Mouse (Mus musculus) CD4-positive, CD25-positive, alpha-beta regulatory T cell, adult 4 months (primary cell): ENCODE data around the gene Tbx6. TPM values are rescaled to one million over a fixed set of nuclear protein-coding genes. Genes with fewer than 3 reads are reported as not detected.

ENCODE experiments used
- ATAC-seq: one replicate; pipeline ENCODE4 v1.8.0; 2017
- polyA plus RNA-seq, 2 experiments: library from polyadenylated mRNA; unstranded; fragments of 100-300 nt; shearing (Covaris generic); gene quantifications; one replicate each; pipeline ENCODE4 v1.2.1; 2017

The Tbx6 gene
- polyA plus RNA-seq = 1 to 10 TPM; 5.9 to 7.5 TPM

GRCm38 (mm10) chr7:126780971-126781635 lies at the start of gene Tbx6:
Tbx6 (plus strand) TSS chr7:126781483.
- no peak for ATAC-seq

- no peak for ATAC-seq
These were observed 45.2 kb upstream of the Tbx6 start for GRCm38 (mm10) chr7:126736122-126736521.

- ATAC-seq = no peak
These were observed 41.7 kb upstream of the Tbx6 start for GRCm38 (mm10) chr7:126739551-126739950.

- no peak for ATAC-seq
These were observed 41.0 kb upstream of the Tbx6 start for GRCm38 (mm10) chr7:126740132-126740735.

- no peak for ATAC-seq
These were observed 40.3 kb upstream of the Tbx6 start for GRCm38 (mm10) chr7:126740977-126741376.

- no peak for ATAC-seq
These were observed 39.8 kb upstream of the Tbx6 start for GRCm38 (mm10) chr7:126741452-126741851.

- no peak for ATAC-seq
These were observed 39.3 kb upstream of the Tbx6 start for GRCm38 (mm10) chr7:126741964-126742482.

GRCm38 (mm10) chr7:126746066-126746465 lies 35.2 kb upstream of the Tbx6 start:
- no peak for ATAC-seq

GRCm38 (mm10) chr7:126746798-126747197 lies 34.5 kb upstream of the Tbx6 start:
- no peak for ATAC-seq

- no peak for ATAC-seq
These were observed 32.5 kb upstream of the Tbx6 start for GRCm38 (mm10) chr7:126748824-126749223.

GRCm38 (mm10) chr7:126749582-126750343 lies 31.5 kb upstream of the Tbx6 start:
- no peak for ATAC-seq

GRCm38 (mm10) chr7:126754866-126755265 lies 26.4 kb upstream of the Tbx6 start:
- peak; percentile 61 for ATAC-seq

- ATAC-seq = no peak
These were observed 22.7 kb upstream of the Tbx6 start for GRCm38 (mm10) chr7:126758539-126758938.

GRCm38 (mm10) chr7:126759050-126759671 lies 22.1 kb upstream of the Tbx6 start, which contains the start of gene Mapk3:
Mapk3 (plus strand) TSS chr7:126759601.
- peak; percentile 93 for ATAC-seq

- ATAC-seq = no peak
These were observed 21.5 kb upstream of the Tbx6 start for GRCm38 (mm10) chr7:126759672-126760390.

- ATAC-seq = no peak
These were observed 20.9 kb upstream of the Tbx6 start for GRCm38 (mm10) chr7:126760391-126760802.

- no peak for ATAC-seq
These were observed 20.3 kb upstream of the Tbx6 start for GRCm38 (mm10) chr7:126760956-126761355.

- no peak for ATAC-seq
These were observed 19.7 kb upstream of the Tbx6 start for GRCm38 (mm10) chr7:126761529-126762067.

- ATAC-seq = no peak
These were observed 18.7 kb upstream of the Tbx6 start for GRCm38 (mm10) chr7:126762471-126763008.

- ATAC-seq = no peak
These were observed 15.7 kb upstream of the Tbx6 start for GRCm38 (mm10) chr7:126765540-126765939.

- ATAC-seq = no peak
These were observed 15.1 kb upstream of the Tbx6 start, which contains the start of gene Gdpd3 for GRCm38 (mm10) chr7:126766201-126766600. Gdpd3 (plus strand) TSS chr7:126766334.
